Mouse (Mus musculus) adrenal gland, postnatal 10 days (tissue): Measurements from ENCODE around the gene Lce1b. TPM values are rescaled to one million over a fixed set of nuclear protein-coding genes. Genes with fewer than 3 reads are reported as not detected.

Source experiments
- DNase-seq: peaks from one replicate; pipeline ENCODE4 v3.0.0; 2021; ENCODE audit warnings: mixed read lengths
- long read RNA-seq, 2 experiments: library from polyadenylated mRNA; stranded (forward); transcript quantifications; one replicate each; pipeline ENCODE4 v2.0.0; 2021
- total RNA-seq, 2 experiments: library from RNA; stranded (reverse); gene quantifications; 2 replicates each; pipeline ENCODE4 v1.2.3; 2021

The Lce1b gene
- total RNA-seq, result not detected
- long read RNA-seq, experiment 1, result 0 reads
- long read RNA-seq, experiment 2, result 0 reads

GRCm38 (mm10) chr3:92656826-92657225 is at the start of gene Lce1b:
Gene Lce1b (minus strand): TSS chr3:92656926.
- DNase-seq, result no peak

GRCm38 (mm10) chr3:92694613-92695012 is 37.9 kb upstream of the Lce1b start:
- no peak for DNase-seq

- DNase-seq, result no peak
Measured at GRCm38 (mm10) chr3:92691688-92692087, 35.0 kb upstream of the Lce1b start.

- DNase-seq, result peak; percentile 40
Measured at GRCm38 (mm10) chr3:92689154-92689553, 32.4 kb upstream of the Lce1b start.

- no peak for DNase-seq
Measured at GRCm38 (mm10) chr3:92687110-92687509, 30.4 kb upstream of the Lce1b start, which contains the start of gene Lce1d. Gene Lce1d (minus strand): TSS chr3:92687210.

- DNase-seq, result no peak
Measured at GRCm38 (mm10) chr3:92678947-92679346, 22.2 kb upstream of the Lce1b start, which contains the start of gene Lce1c. Gene Lce1c (plus strand): TSS chr3:92679247.

GRCm38 (mm10) chr3:92670215-92670614 is 13.5 kb upstream of the Lce1b start, which contains the start of gene Lce1a2:
Gene Lce1a2 (minus strand): TSS chr3:92670315.
- no peak for DNase-seq

- no peak for DNase-seq
Measured at GRCm38 (mm10) chr3:92648207-92648606, 8.5 kb downstream of the Lce1b start, which contains the start of gene Lce1a1. Gene Lce1a1 (minus strand): TSS chr3:92648307.

- no peak for DNase-seq
Measured at GRCm38 (mm10) chr3:92639854-92640253, 16.9 kb downstream of the Lce1b start.

- no peak for DNase-seq
Measured at GRCm38 (mm10) chr3:92638653-92638991, 18.1 kb downstream of the Lce1b start.

- no peak for DNase-seq
Measured at GRCm38 (mm10) chr3:92637745-92638652, 18.7 kb downstream of the Lce1b start.

- no peak for DNase-seq
Measured at GRCm38 (mm10) chr3:92621560-92621959, 35.2 kb downstream of the Lce1b start, which contains the start of gene Lce6a. Gene Lce6a (minus strand): TSS chr3:92621660.

GRCm38 (mm10) chr3:92609804-92610203 is 46.9 kb downstream of the Lce1b start:
- DNase-seq, result no peak

- no peak for DNase-seq
Measured at GRCm38 (mm10) chr3:92607392-92607791, 49.3 kb downstream of the Lce1b start, which contains the start of gene 2210017I01Rik. Gene 2210017I01Rik (minus strand): TSS chr3:92607492.

Other genes starting within 250 kb of the Lce1b start
- not detected for gene Sprr2i, start 248.9 kb downstream of the Lce1b start, total RNA-seq
- gene Sprr2j-ps, start 238.8 kb downstream of the Lce1b start, total RNA-seq, result not detected
- gene Gm9774, start 227.5 kb downstream of the Lce1b start, total RNA-seq, result 10 to 100 TPM in 1 of 2 experiments, 1 to 10 TPM in 1; 8.2 to 10.7 TPM
- gene Sprr2k, start 224.3 kb downstream of the Lce1b start, total RNA-seq, result not detected
- gene Sprr1b, start 218.1 kb downstream of the Lce1b start, total RNA-seq, result not detected
- gene Sprr3, start 198.2 kb downstream of the Lce1b start, total RNA-seq, result not detected
- not detected for gene Sprr1a, start 171.0 kb downstream of the Lce1b start, total RNA-seq
- not detected for gene Sprr4, start 156.4 kb downstream of the Lce1b start, total RNA-seq
- not detected for gene 2310046K23Rik, start 122.4 kb downstream of the Lce1b start, total RNA-seq
- gene Ivl, start 83.2 kb downstream of the Lce1b start, total RNA-seq, result not detected
- gene Smcp, start 67.9 kb downstream of the Lce1b start, total RNA-seq, result not detected
- gene 2210017I01Rik, start 49.4 kb downstream of the Lce1b start, total RNA-seq, result not detected
- gene Lce6a, start 35.3 kb downstream of the Lce1b start, total RNA-seq, result not detected
- gene Lce1a1, start 8.6 kb downstream of the Lce1b start, total RNA-seq, result not detected
- gene Lce1a2, start 13.4 kb upstream of the Lce1b start, total RNA-seq, result not detected
- gene Lce1c, start 22.3 kb upstream of the Lce1b start, total RNA-seq, result not detected
- gene Lce1d, start 30.3 kb upstream of the Lce1b start, total RNA-seq, result not detected
- not detected for gene Lce1e, start 52.1 kb upstream of the Lce1b start, total RNA-seq
- gene Lce1f, start 63.4 kb upstream of the Lce1b start, total RNA-seq, result not detected
- gene Gm38119, start 82.2 kb upstream of the Lce1b start, total RNA-seq, result not detected
- not detected for gene Lce1g, start 95.4 kb upstream of the Lce1b start, total RNA-seq
- gene Lce1h, start 108.1 kb upstream of the Lce1b start, total RNA-seq, result not detected
- gene Lce1i, start 122.0 kb upstream of the Lce1b start, total RNA-seq, result not detected
- gene Lce1j, start 133.6 kb upstream of the Lce1b start, total RNA-seq, result not detected
- gene Lce1k, start 151.0 kb upstream of the Lce1b start, total RNA-seq, result not detected
- not detected for gene Kprp, start 170.3 kb upstream of the Lce1b start, total RNA-seq
- gene Lce1l, start 194.4 kb upstream of the Lce1b start, total RNA-seq, result not detected
- gene 2310050C09Rik, start 213.3 kb upstream of the Lce1b start, total RNA-seq, result not detected